Mouse (Mus musculus) lung, postnatal 0 days (tissue): Measurements from ENCODE around the gene Ptges3. TPM values are rescaled to one million over a fixed set of nuclear protein-coding genes. Genes with fewer than 3 reads are reported as not detected.
A peak's percentile ranks its signal among the peaks of the same experiment; 100 is the strongest.

Experiments
- ATAC-seq: fragments of 200-750 bp; cut with Nextera tagmentation; 2 replicates; pipeline ENCODE4 v1.8.0; 2017; ENCODE audit warnings: moderate library complexity
- DNase-seq: peaks from one replicate; pipeline ENCODE4 v3.0.0-alpha.2; 2016; ENCODE audit warnings: low spot score
- H3K27ac ChIP-seq: fragments of 300-500 bp; sonication (generic); 2 replicates; pipeline ENCODE4 v1.5.1; 2014; ENCODE audit warnings: antibody characterized with exemption, mild to moderate bottlenecking, low read length, mixed read lengths
- H3K27me3 ChIP-seq: fragments of 300-500 bp; sonication (generic); replicated peaks from 2 replicates; pipeline ENCODE4 v1.6.1; 2014; ENCODE audit warnings: low read length, mixed read lengths; ENCODE audit not compliant: insufficient read depth
- H3K36me3 ChIP-seq: fragments of 300-500 bp; sonication (generic); 2 replicates; pipeline ENCODE4 v1.6.1; 2014; ENCODE audit warnings: low read length, mixed read lengths; ENCODE audit not compliant: insufficient read depth
- H3K4me1 ChIP-seq: fragments of 300-500 bp; sonication (generic); 2 replicates; pipeline ENCODE4 v1.6.1; 2014; ENCODE audit warnings: antibody characterized with exemption, low read depth, low read length, mixed read lengths; ENCODE audit not compliant: insufficient read depth
- H3K4me2 ChIP-seq: fragments of 300-500 bp; sonication (generic); replicated peaks from 2 replicates; pipeline ENCODE4 v1.6.1; 2014; ENCODE audit warnings: low read depth, mild to moderate bottlenecking, low read length, moderate library complexity, mixed read lengths
- H3K4me3 ChIP-seq: fragments of 300-500 bp; sonication (generic); 2 replicates; pipeline ENCODE4 v1.5.1; 2014; ENCODE audit warnings: low read depth, low read length
- H3K9ac ChIP-seq: fragments of 300-500 bp; sonication (generic); replicated peaks from 2 replicates; pipeline ENCODE4 v1.6.1; 2014; ENCODE audit warnings: low read depth, mild to moderate bottlenecking
- H3K9me3 ChIP-seq: fragments of 300-500 bp; sonication (generic); 2 replicates; pipeline ENCODE4 v1.6.1; 2016; ENCODE audit warnings: low read length, mixed read lengths
- CTCF ChIP-seq: IDR thresholded peaks from 2 replicates; pipeline ENCODE4 v1.5.1; 2016; ENCODE audit warnings: antibody characterized with exemption, mild to moderate bottlenecking
- EP300 ChIP-seq: IDR thresholded peaks from 2 replicates; pipeline ENCODE4 v1.6.1; 2016; ENCODE audit warnings: antibody characterized with exemption, mild to moderate bottlenecking, control low read depth
- WGBS: fragments of 180-500 bp; shearing (Covaris S2); extraction: QIAGEN DNeasy Blood & Tissue Kit; methylation state at CpG from one replicate; pipeline ENCODE4 v1.1.7; 2014; 5-methylcytosine and 5-hydroxymethylcytosine counted together
- polyA plus RNA-seq: library from polyadenylated mRNA; unstranded; fragments of >200 nt; fragmentation: Nextera tagmentation; extraction: Ambion mirVana; gene quantifications from 2 replicates; pipeline ENCODE4 v1.2.1, GENCODE M21; 2015

The Ptges3 gene
- polyA plus RNA-seq, 1 experiment from 2014 or later = 239 TPM

DNA sequence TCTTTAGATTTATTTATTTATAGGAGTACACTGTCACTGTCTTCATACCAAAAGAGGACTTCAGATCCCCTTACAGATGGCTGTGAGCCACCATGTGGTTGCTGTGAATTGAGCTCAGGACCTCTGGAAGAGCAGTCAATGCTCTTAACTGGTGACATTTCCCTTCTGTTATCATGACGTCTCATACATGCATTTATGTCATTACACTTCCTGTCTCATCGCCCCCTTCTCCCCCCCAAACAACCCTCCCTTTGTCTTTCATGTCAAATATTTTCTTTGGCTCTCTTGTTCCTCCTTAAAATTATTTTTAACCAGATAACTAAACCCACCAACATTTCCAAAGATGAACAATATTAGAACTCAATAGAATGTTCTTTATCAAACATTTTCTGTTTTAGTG, 27.9 kb upstream of the Ptges3 start:
- ATAC-seq = no peak
- no peak for TF ChIP-seq EP300
- TF ChIP-seq CTCF = no peak
- DNase-seq = no peak

DNA sequence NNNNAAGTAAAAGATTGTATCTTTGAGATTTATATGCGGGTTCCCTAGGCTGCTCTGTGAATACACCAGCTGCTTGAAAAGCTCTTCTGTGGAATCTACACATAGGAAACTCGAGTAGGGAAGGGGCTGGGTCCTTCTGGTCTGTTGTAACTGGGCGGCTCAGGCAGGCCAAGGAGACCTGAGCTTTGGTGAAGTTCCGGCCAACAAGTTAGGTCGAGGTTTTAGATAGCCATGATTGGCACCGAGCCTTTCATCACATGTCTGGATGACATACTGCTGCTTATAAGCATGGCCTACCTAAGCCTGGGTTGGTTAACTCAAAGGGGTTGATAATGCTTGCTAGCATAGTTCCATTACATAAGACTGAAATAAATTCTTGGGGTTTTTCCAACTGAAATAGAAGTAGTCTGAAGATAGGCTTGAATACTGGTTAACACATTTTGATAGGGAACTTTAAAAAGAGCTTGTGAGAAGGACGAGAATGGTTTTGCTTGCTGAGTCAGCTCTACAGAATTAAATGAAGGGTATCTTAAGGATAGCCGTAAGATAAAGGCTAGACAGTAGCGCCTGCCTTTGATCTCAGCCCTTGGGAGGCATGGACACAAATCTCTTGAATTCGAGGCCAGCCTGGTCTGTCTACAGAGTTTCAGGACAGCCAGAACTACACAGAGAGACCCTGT, 21.9 kb upstream of the Ptges3 start:
- Histone ChIP-seq H3K27me3 (no peaks in the 10 kb centered on the region), H3K4me3 (peak overlapping the region; percentile 98), H3K9me3 (no peaks in the 10 kb centered on the region), H3K36me3 (peaks cover 12% of the 10 kb centered on the region; the same call in 1 of the 2 replicates), H3K4me1 (peaks cover 13% of the 10 kb centered on the region; the same call in 1 of the 2 replicates), H3K27ac (peak overlapping the region; percentile 96), H3K9ac (peak overlapping the region; percentile 99), H3K4me2 (peak overlapping the region; percentile 81)
- TF ChIP-seq CTCF (no peak), EP300 (no peak)
- DNase-seq (peak; percentile 81), ATAC-seq (peak; percentile 31)
- 4% methylated on average over 10 of the region's 10 CpGs for WGBS

More for the DNA sequence above, 27.9 kb upstream of the Ptges3 start:
- no peak overlapping the region for H3K9ac ChIP-seq
- WGBS = 30% methylated on average over 2 of the region's 2 CpGs
- H3K9me3 ChIP-seq = no peaks in the 10 kb centered on the region
- H3K36me3 ChIP-seq = no peaks in the 10 kb centered on the region; the same call in 1 of the 2 replicates
- H3K4me3 ChIP-seq = no peak overlapping the region
- H3K4me2 ChIP-seq = no peak overlapping the region
- no peaks in the 10 kb centered on the region for H3K4me1 ChIP-seq
- H3K27me3 ChIP-seq = no peaks in the 10 kb centered on the region
- H3K27ac ChIP-seq = no peak overlapping the region

DNA sequence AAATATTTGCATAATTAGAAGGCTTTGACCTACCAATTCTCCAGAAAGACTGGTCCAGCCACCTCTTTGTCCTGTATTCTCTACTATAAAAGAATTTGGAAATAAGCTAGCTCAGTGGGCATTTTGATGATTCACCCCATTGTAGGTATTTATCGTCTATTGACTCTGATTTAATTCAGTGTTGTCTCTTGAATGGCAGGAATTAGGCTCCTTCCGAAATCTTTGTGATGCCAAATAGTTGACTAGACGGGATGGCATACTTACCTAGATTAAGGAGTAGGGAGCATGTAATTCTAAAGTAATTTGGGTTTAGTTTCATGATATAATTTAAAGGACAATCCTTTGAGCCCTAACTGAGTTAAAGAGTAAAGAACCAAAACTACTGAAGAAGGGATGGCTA, 20.8 kb upstream of the Ptges3 start:
- H3K9ac ChIP-seq = no peak overlapping the region
- TF ChIP-seq EP300 (no peak), CTCF (no peak)
- ATAC-seq (no peak), DNase-seq (no peak)
- no peak overlapping the region for H3K4me3 ChIP-seq
- H3K36me3 ChIP-seq = peaks cover 12% of the 10 kb centered on the region; the same call in 1 of the 2 replicates
- H3K4me1 ChIP-seq = peaks cover 13% of the 10 kb centered on the region; the same call in 1 of the 2 replicates
- 76% methylated on average over 3 of the region's 3 CpGs for WGBS
- no peak overlapping the region for H3K27ac ChIP-seq
- H3K9me3 ChIP-seq = no peaks in the 10 kb centered on the region
- H3K4me2 ChIP-seq = no peak overlapping the region
- H3K27me3 ChIP-seq = no peaks in the 10 kb centered on the region

DNA sequence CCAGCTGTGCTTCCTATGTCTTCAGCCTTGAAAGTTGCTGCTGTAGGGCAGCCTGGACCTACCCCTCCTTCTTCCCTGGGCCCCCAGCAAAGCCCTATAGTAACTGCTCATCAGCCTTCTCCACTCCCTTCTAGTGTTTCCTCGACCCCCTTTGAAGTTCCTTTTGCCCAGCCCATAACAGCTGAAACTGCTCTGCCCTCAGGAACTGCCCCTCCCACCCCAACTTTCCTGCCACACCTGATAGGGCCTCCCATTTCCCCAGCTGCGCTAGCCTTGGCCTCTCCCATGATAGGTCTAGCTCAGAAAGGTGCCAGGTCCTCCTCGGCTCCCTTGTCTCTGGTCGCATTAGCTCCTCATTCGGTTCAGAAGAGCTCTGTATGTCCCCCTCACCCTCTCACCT, 19.6 kb upstream of the Ptges3 start:
- TF ChIP-seq EP300 (no peak), CTCF (no peak)

DNA sequence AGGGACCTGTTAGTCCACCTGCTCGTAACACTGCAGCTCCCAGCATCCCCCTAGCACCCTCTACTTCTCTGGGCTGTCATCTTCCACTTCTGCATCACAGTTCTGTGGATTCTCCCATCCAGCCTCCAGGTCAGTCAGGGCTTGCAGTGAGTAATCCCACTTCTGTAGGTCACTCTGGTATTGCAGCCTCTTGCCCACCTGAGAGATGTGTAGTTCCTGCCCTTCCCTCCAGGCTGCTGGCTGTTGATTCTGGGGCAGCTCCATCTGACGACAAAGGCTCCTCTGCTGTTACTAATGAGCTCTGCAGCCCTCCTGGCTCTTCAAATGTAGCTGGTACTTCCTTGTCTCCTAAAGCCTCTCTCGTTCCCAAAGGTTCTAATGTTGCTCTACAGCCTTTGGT, 18.9 kb upstream of the Ptges3 start:
- WGBS = 58% methylated on average over 3 of the region's 3 CpGs
- no peak overlapping the region for H3K27ac ChIP-seq
- no peak for TF ChIP-seq EP300
- TF ChIP-seq CTCF = no peak
- ATAC-seq (no peak), DNase-seq (no peak)
- no peak overlapping the region for H3K4me3 ChIP-seq
- H3K27me3 ChIP-seq = no peaks in the 10 kb centered on the region
- no peak overlapping the region for H3K9ac ChIP-seq
- peaks cover 18% of the 10 kb centered on the region; the same call in 1 of the 2 replicates for H3K36me3 ChIP-seq
- peaks cover 13% of the 10 kb centered on the region; the same call in 1 of the 2 replicates for H3K4me1 ChIP-seq
- no peak overlapping the region for H3K4me2 ChIP-seq
- no peaks in the 10 kb centered on the region for H3K9me3 ChIP-seq

More for the DNA sequence above, 19.6 kb upstream of the Ptges3 start:
- H3K36me3 ChIP-seq = peaks cover 13% of the 10 kb centered on the region; the same call in 1 of the 2 replicates
- no peak overlapping the region for H3K9ac ChIP-seq
- H3K4me2 ChIP-seq = no peak overlapping the region
- H3K27ac ChIP-seq = no peak overlapping the region
- ATAC-seq (no peak), DNase-seq (no peak)
- peaks cover 13% of the 10 kb centered on the region; the same call in 1 of the 2 replicates for H3K4me1 ChIP-seq
- 33% methylated on average over 5 of the region's 5 CpGs for WGBS
- no peaks in the 10 kb centered on the region for H3K27me3 ChIP-seq
- H3K9me3 ChIP-seq = no peaks in the 10 kb centered on the region
- H3K4me3 ChIP-seq = no peak overlapping the region

DNA sequence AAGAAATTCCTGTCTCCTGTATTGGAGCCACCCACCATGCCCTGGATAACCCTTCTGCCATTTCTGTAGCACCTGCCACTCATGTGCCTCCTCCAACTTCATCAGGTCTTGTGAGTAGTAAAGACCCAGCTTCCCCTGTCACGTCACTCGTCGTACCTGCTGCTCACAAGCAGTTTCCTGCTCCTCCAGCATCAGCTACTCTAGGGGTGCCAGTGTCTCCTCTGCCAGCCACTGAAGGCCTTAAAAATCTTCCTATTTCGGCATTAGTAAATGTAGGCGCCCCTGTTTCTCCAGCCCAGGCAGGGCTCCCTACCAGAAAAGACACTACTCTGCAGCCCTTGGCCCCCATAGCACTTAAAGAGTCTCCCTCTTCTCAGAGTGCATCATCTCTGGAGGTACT, 18.5 kb upstream of the Ptges3 start:
- 87% methylated on average over 5 of the region's 5 CpGs for WGBS
- Histone ChIP-seq H3K27ac (no peak overlapping the region), H3K9ac (no peak overlapping the region), H3K4me3 (no peak overlapping the region), H3K36me3 (peaks cover 18% of the 10 kb centered on the region; the same call in 1 of the 2 replicates), H3K4me2 (no peak overlapping the region), H3K4me1 (peaks cover 13% of the 10 kb centered on the region; the same call in 1 of the 2 replicates), H3K9me3 (no peaks in the 10 kb centered on the region), H3K27me3 (no peaks in the 10 kb centered on the region)
- no peak for ATAC-seq
- no peak for TF ChIP-seq CTCF
- no peak for TF ChIP-seq EP300
- no peak for DNase-seq
